Mouse (Mus musculus): ENCODE measurements around the gene Elmo1. TPM values are rescaled to one million over a fixed set of nuclear protein-coding genes. Genes with fewer than 3 reads are reported as not detected.

Elmo1 gene
- polyA plus RNA-seq, 1 experiment from 2014 or later: 9.5 TPM

DNA sequence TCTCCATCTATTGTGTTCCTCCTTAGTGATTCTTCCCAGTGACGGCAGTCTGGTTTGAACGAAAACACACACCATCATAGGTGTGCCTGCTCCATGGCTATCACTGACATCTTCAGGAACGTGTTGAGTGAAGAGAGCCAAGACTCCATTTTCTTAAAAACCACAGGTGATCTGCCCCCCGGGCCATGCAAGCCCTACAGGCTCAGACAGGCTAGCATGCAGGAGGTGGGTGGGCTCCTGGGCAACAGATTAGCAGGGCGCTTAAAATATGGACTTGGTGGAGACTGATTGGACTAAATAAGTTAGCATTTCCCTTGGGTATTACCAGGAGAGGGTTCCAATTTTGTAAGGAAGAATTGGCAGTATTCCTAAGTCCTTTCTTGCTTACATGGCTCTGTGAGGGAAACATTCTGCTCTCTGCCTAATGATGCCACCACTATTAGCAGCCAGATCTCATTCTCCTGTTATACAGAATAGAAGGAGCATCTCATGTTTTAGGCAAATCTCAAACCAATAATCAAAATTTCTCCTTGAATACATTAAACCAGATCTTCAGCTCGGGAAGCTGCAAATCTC is 101.7 kb downstream of the Elmo1 start:
- Histone ChIP-seq H3K36me3 (peaks cover 6% of the 10 kb centered on the region; the same call in 1 of the 2 replicates), H3K4me1 (peaks cover 15% of the 10 kb centered on the region), H3K27ac (replicated peaks) (no peak overlapping the region), H3K9me3 (no peaks in the 10 kb centered on the region), H3K4me3 (no peak overlapping the region), H3K27me3 (replicated peaks) (no peaks in the 10 kb centered on the region), H3K9ac (no peak overlapping the region), H3K4me2 (no peak overlapping the region)
- WGBS: 71% methylated on average over 6 of the region's 6 CpGs
- no peak for ATAC-seq (ENCODE audit: extremely low read depth, insufficient number of reproducible peaks, low FRiP score, low TSS enrichment)

DNA sequence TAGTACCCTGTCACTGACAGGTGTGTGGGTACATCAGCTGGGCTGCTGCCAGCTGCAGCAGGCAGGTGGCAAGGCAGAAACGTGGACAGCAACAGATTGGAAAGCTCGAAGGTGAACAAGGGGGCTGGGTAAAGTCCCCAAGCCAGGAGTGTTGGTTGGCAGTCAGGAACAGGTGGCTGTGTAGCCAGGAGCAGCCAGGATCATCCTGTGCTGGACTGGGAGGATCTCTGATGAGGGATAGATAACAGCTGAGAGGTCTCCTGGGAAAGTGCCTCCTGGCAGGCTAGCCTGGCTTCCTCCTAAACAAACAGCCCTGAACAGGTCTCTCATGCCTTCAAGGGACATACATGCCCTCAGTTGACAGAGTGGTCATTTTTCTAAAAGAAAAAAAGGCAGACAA is 110.2 kb downstream of the Elmo1 start:
- H3K9ac ChIP-seq: no peak overlapping the region
- no peaks in the 10 kb centered on the region for H3K9me3 ChIP-seq
- no peaks in the 10 kb centered on the region for H3K36me3 ChIP-seq
- no peak overlapping the region for H3K4me2 ChIP-seq
- H3K4me3 ChIP-seq: no peak overlapping the region
- 57% methylated on average over 2 of the region's 2 CpGs for WGBS
- no peak overlapping the region for H3K27ac ChIP-seq (replicated peaks)
- no peaks in the 10 kb centered on the region for H3K27me3 ChIP-seq (replicated peaks)
- H3K4me1 ChIP-seq: no peaks in the 10 kb centered on the region
- no peak for ATAC-seq (ENCODE audit: extremely low read depth, insufficient number of reproducible peaks, low FRiP score, low TSS enrichment)

DNA sequence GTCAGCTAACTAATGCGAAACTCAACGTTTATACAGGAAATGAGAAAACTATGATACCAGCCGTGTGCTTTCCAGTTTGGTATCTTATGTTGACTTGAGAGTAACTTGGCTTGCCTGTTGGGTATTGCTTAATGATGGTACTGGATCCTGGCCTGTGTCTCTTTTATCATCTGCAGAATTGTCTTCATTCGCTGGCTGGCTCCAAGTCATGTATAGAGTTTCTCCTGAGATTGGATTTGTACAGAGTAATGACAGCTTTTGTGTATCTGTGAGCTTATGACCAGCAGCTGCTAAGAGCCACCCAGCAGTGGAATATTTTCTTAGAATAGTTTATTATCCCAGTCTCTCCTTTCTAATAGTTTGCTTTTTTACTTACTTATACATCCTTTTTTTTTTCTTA is 112.2 kb downstream of the Elmo1 start:
- Histone ChIP-seq H3K4me1 (no peaks in the 10 kb centered on the region; the same call in 1 of the 2 replicates), H3K36me3 (no peaks in the 10 kb centered on the region), H3K9ac (no peak overlapping the region), H3K4me2 (no peak overlapping the region), H3K9me3 (no peaks in the 10 kb centered on the region), H3K4me3 (no peak overlapping the region), H3K27ac (replicated peaks) (no peak overlapping the region), H3K27me3 (replicated peaks) (no peaks in the 10 kb centered on the region)
- WGBS: 72% methylated on average over 4 of the region's 4 CpGs
- ATAC-seq (ENCODE audit: extremely low read depth, insufficient number of reproducible peaks, low FRiP score, low TSS enrichment): no peak

GRCm38 (mm10) chr13:20204165-20204564 is 113.8 kb downstream of the Elmo1 start:
- no peak for ATAC-seq (ENCODE audit: extremely low read depth, insufficient number of reproducible peaks, low FRiP score, low TSS enrichment)
- no peaks in the 10 kb centered on the region for H3K9me3 ChIP-seq
- peaks cover 6% of the 10 kb centered on the region for H3K4me1 ChIP-seq
- H3K4me3 ChIP-seq: no peak overlapping the region
- H3K4me2 ChIP-seq: no peak overlapping the region
- H3K27ac ChIP-seq (replicated peaks): no peak overlapping the region
- no peaks in the 10 kb centered on the region for H3K36me3 ChIP-seq
- H3K27me3 ChIP-seq (replicated peaks): no peaks in the 10 kb centered on the region
- no peak overlapping the region for H3K9ac ChIP-seq

GRCm38 (mm10) chr13:20205007-20205745 is 114.8 kb downstream of the Elmo1 start:
- Histone ChIP-seq H3K4me1 (peaks cover 6% of the 10 kb centered on the region), H3K4me3 (no peak overlapping the region), H3K9me3 (no peaks in the 10 kb centered on the region), H3K27me3 (replicated peaks) (no peaks in the 10 kb centered on the region), H3K9ac (no peak overlapping the region), H3K27ac (replicated peaks) (no peak overlapping the region), H3K4me2 (no peak overlapping the region), H3K36me3 (no peaks in the 10 kb centered on the region)
- 82% methylated on average over 12 of the region's 12 CpGs for WGBS
- no peak for ATAC-seq (ENCODE audit: extremely low read depth, insufficient number of reproducible peaks, low FRiP score, low TSS enrichment)

- H3K27ac ChIP-seq (replicated peaks): no peak overlapping the region
- no peak overlapping the region for H3K4me3 ChIP-seq
- H3K4me1 ChIP-seq: peaks cover 6% of the 10 kb centered on the region
- WGBS: 84% methylated on average over 2 of the region's 2 CpGs
- H3K9me3 ChIP-seq: no peaks in the 10 kb centered on the region
- H3K27me3 ChIP-seq (replicated peaks): no peaks in the 10 kb centered on the region
- H3K36me3 ChIP-seq: no peaks in the 10 kb centered on the region
- no peak for ATAC-seq (ENCODE audit: extremely low read depth, insufficient number of reproducible peaks, low FRiP score, low TSS enrichment)
- H3K9ac ChIP-seq: no peak overlapping the region
- no peak overlapping the region for H3K4me2 ChIP-seq
Measured at GRCm38 (mm10) chr13:20205746-20206145, 115.3 kb downstream of the Elmo1 start.

DNA sequence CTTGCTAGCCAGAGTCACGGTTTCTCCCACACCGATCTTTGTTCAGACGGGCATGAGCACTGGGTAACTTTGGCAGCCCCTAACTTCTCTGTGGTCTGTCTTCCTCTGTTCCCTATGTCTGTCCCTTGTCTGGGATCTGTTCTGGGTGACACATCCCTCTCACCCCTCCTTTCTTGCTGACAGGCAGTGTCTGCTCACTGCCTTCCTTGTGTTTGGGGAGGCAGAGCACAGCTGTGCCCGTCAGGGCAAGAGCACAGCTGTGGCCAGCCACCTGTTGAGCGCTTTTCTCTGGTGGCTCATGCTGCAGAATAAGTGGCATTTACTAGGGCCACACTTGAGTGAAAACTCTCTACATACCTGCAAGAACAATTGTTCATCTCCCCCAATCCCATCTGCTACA is 116.7 kb downstream of the Elmo1 start:
- ATAC-seq (ENCODE audit: extremely low read depth, insufficient number of reproducible peaks, low FRiP score, low TSS enrichment): no peak
- H3K27ac ChIP-seq (replicated peaks): no peak overlapping the region
- H3K9ac ChIP-seq: no peak overlapping the region
- H3K36me3 ChIP-seq: no peaks in the 10 kb centered on the region
- 58% methylated on average over 5 of the region's 5 CpGs for WGBS
- no peak overlapping the region for H3K4me3 ChIP-seq
- no peaks in the 10 kb centered on the region for H3K9me3 ChIP-seq
- H3K27me3 ChIP-seq (replicated peaks): no peaks in the 10 kb centered on the region
- no peak overlapping the region for H3K4me2 ChIP-seq
- peaks cover 6% of the 10 kb centered on the region for H3K4me1 ChIP-seq

GRCm38 (mm10) chr13:20207950-20208642 is 117.7 kb downstream of the Elmo1 start:
- WGBS: 41% methylated on average over 7 of the region's 7 CpGs
- H3K27ac ChIP-seq (replicated peaks): peak overlapping the region; percentile 36; the same call in 1 of the 2 replicates
- peaks cover 6% of the 10 kb centered on the region for H3K4me1 ChIP-seq
- no peak for ATAC-seq (ENCODE audit: extremely low read depth, insufficient number of reproducible peaks, low FRiP score, low TSS enrichment)
- peak overlapping the region; percentile 18; the same call in 1 of the 2 replicates for H3K4me2 ChIP-seq
- no peaks in the 10 kb centered on the region for H3K27me3 ChIP-seq (replicated peaks)
- no peaks in the 10 kb centered on the region for H3K36me3 ChIP-seq
- no peak overlapping the region for H3K4me3 ChIP-seq
- H3K9ac ChIP-seq: no peak overlapping the region
- no peaks in the 10 kb centered on the region for H3K9me3 ChIP-seq

DNA sequence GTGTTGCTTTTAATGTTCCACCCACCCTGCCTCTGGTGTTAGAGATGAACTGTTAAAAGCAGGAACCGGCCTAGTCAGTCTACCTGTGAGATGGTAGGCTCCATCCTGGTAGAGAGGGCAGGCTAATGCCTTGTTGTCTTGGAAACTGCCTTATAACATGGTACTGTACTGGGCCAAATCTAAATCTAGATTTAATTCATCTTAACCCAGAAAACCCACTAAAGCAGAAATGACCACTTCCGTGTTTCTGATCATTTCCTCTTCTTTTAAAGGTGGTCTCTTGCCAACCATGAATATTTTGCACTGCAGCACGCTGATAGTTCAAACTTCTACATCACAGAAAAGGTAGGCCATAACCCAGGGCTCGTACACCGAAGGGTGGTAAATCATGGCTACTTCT is 118.5 kb downstream of the Elmo1 start:
- H3K4me1 ChIP-seq: peaks cover 8% of the 10 kb centered on the region
- H3K4me2 ChIP-seq: no peak overlapping the region
- no peak overlapping the region for H3K9ac ChIP-seq
- no peak overlapping the region for H3K27ac ChIP-seq (replicated peaks)
- H3K27me3 ChIP-seq (replicated peaks): no peaks in the 10 kb centered on the region
- H3K9me3 ChIP-seq: no peaks in the 10 kb centered on the region
- H3K36me3 ChIP-seq: no peaks in the 10 kb centered on the region
- WGBS: 87% methylated on average over 5 of the region's 5 CpGs
- ATAC-seq (ENCODE audit: extremely low read depth, insufficient number of reproducible peaks, low FRiP score, low TSS enrichment): no peak
- H3K4me3 ChIP-seq: no peak overlapping the region

- Histone ChIP-seq H3K4me1 (peaks cover 8% of the 10 kb centered on the region), H3K4me3 (no peak overlapping the region), H3K36me3 (no peaks in the 10 kb centered on the region), H3K27ac (replicated peaks) (no peak overlapping the region), H3K9ac (no peak overlapping the region), H3K9me3 (no peaks in the 10 kb centered on the region), H3K27me3 (replicated peaks) (no peaks in the 10 kb centered on the region), H3K4me2 (no peak overlapping the region)
- WGBS: 31% methylated on average over 5 of the region's 5 CpGs
- ATAC-seq (ENCODE audit: extremely low read depth, insufficient number of reproducible peaks, low FRiP score, low TSS enrichment): no peak
Measured at GRCm38 (mm10) chr13:20211780-20212179, 121.4 kb downstream of the Elmo1 start.

GRCm38 (mm10) chr13:20212665-20213064 is 122.3 kb downstream of the Elmo1 start:
- no peak for ATAC-seq (ENCODE audit: extremely low read depth, insufficient number of reproducible peaks, low FRiP score, low TSS enrichment)
- H3K4me3 ChIP-seq: no peak overlapping the region
- H3K36me3 ChIP-seq: no peaks in the 10 kb centered on the region
- WGBS: 70% methylated on average over 6 of the region's 6 CpGs
- no peak overlapping the region for H3K27ac ChIP-seq (replicated peaks)
- no peak overlapping the region for H3K9ac ChIP-seq
- no peak overlapping the region for H3K4me2 ChIP-seq
- H3K4me1 ChIP-seq: peaks cover 8% of the 10 kb centered on the region
- H3K9me3 ChIP-seq: no peaks in the 10 kb centered on the region
- no peaks in the 10 kb centered on the region for H3K27me3 ChIP-seq (replicated peaks)
